Comparison of ENCODE assay signal across 7 mouse cellular contexts in genomic region chr17:46781876-46782275, GRCm38 (mm10). TPM values are rescaled to one million over a fixed set of nuclear protein-coding genes. Genes with fewer than 3 reads are reported as not detected.
DNase-seq lines count a peak whose midpoint lies in the region; ATAC-seq lines count a peak whose summit lies in the region.

No protein-coding gene starts in this region.

- H3K4me1 ChIP-seq in forebrain, embryonic 13.5 days, result peaks cover 8% of the 10 kb centered on the region
- H3K4me1 ChIP-seq in limb, embryonic 13.5 days, result peaks cover 9% of the 10 kb centered on the region
- peaks cover 7% of the 10 kb centered on the region; the same call in 1 of the 2 replicates for H3K4me1 ChIP-seq in stomach, embryonic 16.5 days (ENCODE audit: control insufficient read depth, insufficient read depth, low read length)

- DNase-seq in retina, embryonic 14.5 days (ENCODE audit: low spot score), result peak; percentile 11
- no peak for DNase-seq in retina, postnatal 1 day
- no peak for DNase-seq in right cerebral cortex, adult 2 months (ENCODE audit: low spot score in 2 of 2)
- no peak for DNase-seq in adrenal gland, adult 18-20 months (ENCODE audit: low spot score in 2 of 2)

- H3K4me2 ChIP-seq in forebrain, embryonic 13.5 days, result peak overlapping the region; percentile 70
- peak overlapping the region; percentile 72 for H3K4me2 ChIP-seq in limb, embryonic 13.5 days (replicated peaks)
- H3K4me2 ChIP-seq in stomach, embryonic 16.5 days (ENCODE audit: low read depth, low read length), result peak overlapping the region; percentile 75

- no peak for ATAC-seq in forebrain, embryonic 13.5 days
- no peak for ATAC-seq in limb, embryonic 13.5 days (ENCODE audit: low FRiP score, low read depth)
- ATAC-seq in stomach, embryonic 16.5 days (ENCODE audit: insufficient read depth, low FRiP score), result no peak

- peak overlapping the region; percentile 68 for H3K4me3 ChIP-seq in forebrain, embryonic 13.5 days
- peak overlapping the region; percentile 71 for H3K4me3 ChIP-seq in limb, embryonic 13.5 days
- peak overlapping the region; percentile 67 for H3K4me3 ChIP-seq in stomach, embryonic 16.5 days (replicated peaks; ENCODE audit: low read length)

- peaks cover 39% of the 10 kb centered on the region for H3K36me3 ChIP-seq in forebrain, embryonic 13.5 days (ENCODE audit: poor library complexity, severe bottlenecking)
- peaks cover 42% of the 10 kb centered on the region for H3K36me3 ChIP-seq in limb, embryonic 13.5 days
- H3K36me3 ChIP-seq in stomach, embryonic 16.5 days (ENCODE audit: control insufficient read depth, insufficient read depth, low read length), result peaks cover 33% of the 10 kb centered on the region

- peak overlapping the region; percentile 89 for H3K27ac ChIP-seq in forebrain, embryonic 13.5 days
- peak overlapping the region; percentile 89 for H3K27ac ChIP-seq in limb, embryonic 13.5 days
- peak overlapping the region; percentile 81 for H3K27ac ChIP-seq in stomach, embryonic 16.5 days (ENCODE audit: low read length)

- WGBS in forebrain, embryonic 13.5 days, result 5% methylated on average over 11 of the region's 11 CpGs
- WGBS in limb, embryonic 13.5 days, result 4% methylated on average over 11 of the region's 11 CpGs
- 3% methylated on average over 11 of the region's 11 CpGs for WGBS in stomach, embryonic 16.5 days

- H3K9me3 ChIP-seq in forebrain, embryonic 13.5 days (replicated peaks), result no peaks in the 10 kb centered on the region
- H3K9me3 ChIP-seq in limb, embryonic 13.5 days, result no peaks in the 10 kb centered on the region
- H3K9me3 ChIP-seq in stomach, embryonic 16.5 days (replicated peaks; ENCODE audit: control insufficient read depth, low read length), result no peaks in the 10 kb centered on the region

- H3K27me3 ChIP-seq in forebrain, embryonic 13.5 days, result no peaks in the 10 kb centered on the region
- no peaks in the 10 kb centered on the region for H3K27me3 ChIP-seq in limb, embryonic 13.5 days
- no peaks in the 10 kb centered on the region for H3K27me3 ChIP-seq in stomach, embryonic 16.5 days (ENCODE audit: control insufficient read depth, insufficient read depth, low read length)

- H3K9ac ChIP-seq in forebrain, embryonic 13.5 days, result peak overlapping the region; percentile 82
- H3K9ac ChIP-seq in limb, embryonic 13.5 days, result peak overlapping the region; percentile 82
- peak overlapping the region; percentile 79 for H3K9ac ChIP-seq in stomach, embryonic 16.5 days (ENCODE audit: low read length)

RNA-seq across cellular contexts. Expression of gene Rpl7l1, which starts 0.6 kb away (rescaled TPM):
- polyA plus RNA-seq in forebrain, embryonic 13.5 days (2015; fragmentation: Nextera tagmentation; extraction: Ambion mirVana), result 142 and 143 TPM in 2 replicates
- polyA plus RNA-seq in limb, embryonic 13.5 days (2015; fragmentation: Nextera tagmentation; extraction: Ambion mirVana), result 175 and 176 TPM in 2 replicates
- polyA plus RNA-seq in stomach, embryonic 16.5 days (2015; fragmentation: Nextera tagmentation; extraction: Ambion mirVana), result 151 and 155 TPM in 2 replicates
- 100 to 1,000 TPM in 1 of 2 experiments, 10 to 100 TPM in 1; 93.5 to 103 TPM for total RNA-seq in adrenal gland, adult 18-20 months (2021)

RNA-seq across cellular contexts. Expression of gene 2310039H08Rik, which starts 9.4 kb away (rescaled TPM):
- polyA plus RNA-seq in forebrain, embryonic 13.5 days (2015; fragmentation: Nextera tagmentation; extraction: Ambion mirVana), result 64.2 and 69.0 TPM in 2 replicates
- 70.5 and 75.2 TPM in 2 replicates for polyA plus RNA-seq in limb, embryonic 13.5 days (2015; fragmentation: Nextera tagmentation; extraction: Ambion mirVana)
- 76.2 and 83.8 TPM in 2 replicates for polyA plus RNA-seq in stomach, embryonic 16.5 days (2015; fragmentation: Nextera tagmentation; extraction: Ambion mirVana)
- total RNA-seq in adrenal gland, adult 18-20 months (2021), result 10 to 100 TPM; 39.6 to 63.0 TPM

RNA-seq across cellular contexts. Expression of gene Ptcra, which starts 18.4 kb away (rescaled TPM):
- polyA plus RNA-seq in forebrain, embryonic 13.5 days (2015; fragmentation: Nextera tagmentation; extraction: Ambion mirVana), result 0.21 and 0.45 TPM in 2 replicates
- 0.29 and 0.33 TPM in 2 replicates for polyA plus RNA-seq in limb, embryonic 13.5 days (2015; fragmentation: Nextera tagmentation; extraction: Ambion mirVana)
- 0.17 TPM in 1 of 2 replicates, not detected in the other for polyA plus RNA-seq in stomach, embryonic 16.5 days (2015; fragmentation: Nextera tagmentation; extraction: Ambion mirVana)
- not detected for total RNA-seq in adrenal gland, adult 18-20 months (2021)

RNA-seq across cellular contexts. Expression of gene Cnpy3, which starts 29.9 kb away (rescaled TPM):
- polyA plus RNA-seq in forebrain, embryonic 13.5 days (2015; fragmentation: Nextera tagmentation; extraction: Ambion mirVana), result 56.2 and 60.0 TPM in 2 replicates
- 66.8 and 67.7 TPM in 2 replicates for polyA plus RNA-seq in limb, embryonic 13.5 days (2015; fragmentation: Nextera tagmentation; extraction: Ambion mirVana)
- 70.7 and 74.0 TPM in 2 replicates for polyA plus RNA-seq in stomach, embryonic 16.5 days (2015; fragmentation: Nextera tagmentation; extraction: Ambion mirVana)
- 10 to 100 TPM; 44.8 to 55.9 TPM for total RNA-seq in adrenal gland, adult 18-20 months (2021)

RNA-seq across cellular contexts. Expression of gene Gnmt, which starts 52.9 kb away (rescaled TPM):
- polyA plus RNA-seq in forebrain, embryonic 13.5 days (2015; fragmentation: Nextera tagmentation; extraction: Ambion mirVana), result 0.52 and 0.58 TPM in 2 replicates
- 0.46 and 0.57 TPM in 2 replicates for polyA plus RNA-seq in limb, embryonic 13.5 days (2015; fragmentation: Nextera tagmentation; extraction: Ambion mirVana)
- 17.1 and 21.8 TPM in 2 replicates for polyA plus RNA-seq in stomach, embryonic 16.5 days (2015; fragmentation: Nextera tagmentation; extraction: Ambion mirVana)
- 1 to 10 TPM; 1.2 to 2.0 TPM for total RNA-seq in adrenal gland, adult 18-20 months (2021)
